Mouse (Mus musculus): ENCODE measurements around the gene 9130409I23Rik. TPM values are rescaled to one million over a fixed set of nuclear protein-coding genes. Genes with fewer than 3 reads are reported as not detected.

The 9130409I23Rik gene
- not detected in 2 replicates for total RNA-seq (2023)

DNA sequence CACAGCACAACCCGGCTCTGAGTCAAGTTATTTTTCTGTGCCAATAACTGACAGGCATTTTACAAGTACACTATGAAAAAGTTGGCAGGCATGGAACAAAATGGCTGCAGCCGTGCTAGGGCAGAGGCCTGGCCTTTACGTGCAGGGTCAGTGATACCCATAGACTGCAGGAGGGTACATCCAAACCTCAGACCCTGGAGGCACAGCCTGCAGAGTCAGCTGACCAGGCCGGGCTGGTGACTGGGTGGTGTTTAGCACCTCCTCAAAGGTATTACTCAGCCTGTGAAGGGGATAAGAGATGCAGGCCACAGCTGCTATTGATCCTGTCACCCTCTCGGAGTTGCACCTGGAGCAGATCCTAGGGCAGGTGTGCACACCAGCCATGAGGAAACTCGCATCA is at the start of gene 9130409I23Rik:
TSS of gene 9130409I23Rik (plus strand) at position 301 of the 400 bp plus-strand sequence.

DNA sequence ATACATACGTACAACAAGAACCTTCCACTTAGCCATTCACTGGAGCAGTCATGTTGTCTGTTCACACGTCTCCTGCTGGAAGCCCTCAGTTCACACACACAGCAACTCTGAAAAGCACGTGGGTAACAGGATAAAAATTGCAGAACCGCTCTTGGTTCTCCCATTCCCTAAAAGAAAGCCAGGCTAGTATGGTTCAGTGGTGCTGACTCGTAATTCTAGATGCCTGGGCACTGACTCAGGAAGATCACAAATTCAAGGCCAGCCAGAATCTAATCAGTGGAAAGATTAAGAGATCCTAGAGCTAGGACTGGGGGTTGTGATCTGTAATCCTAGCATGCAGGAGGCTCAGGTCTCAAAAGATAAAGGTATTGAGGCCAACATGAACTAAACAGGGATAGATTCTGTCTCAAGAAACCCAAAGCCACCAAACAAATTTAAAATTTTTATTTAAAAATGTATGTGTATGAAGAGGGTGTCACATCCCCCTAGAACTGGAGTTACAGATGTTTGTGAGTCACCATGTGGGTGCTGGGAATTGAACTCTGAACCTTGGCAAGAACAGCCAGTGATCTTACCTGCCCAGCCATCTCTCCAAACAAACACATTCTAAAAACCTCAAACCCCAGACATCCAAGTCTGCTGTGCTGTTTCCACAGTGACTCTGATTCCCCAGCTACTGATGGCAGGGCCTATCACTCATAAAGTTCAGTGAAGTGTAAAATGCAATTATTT is 30.1 kb upstream of the 9130409I23Rik start, which contains the start of gene Ephx1:
TSS of gene Ephx1 (minus strand) at position 149 of the 732 bp plus-strand sequence.

Other genes with a start within 250 kb of the 9130409I23Rik start
- gene H3f3a, start 237.3 kb upstream of the 9130409I23Rik start, total RNA-seq (2023), result 1,080 and 1,609 TPM in 2 replicates
- 81.2 and 122 TPM in 2 replicates for gene Sde2, start 200.1 kb upstream of the 9130409I23Rik start, total RNA-seq (2023)
- not detected in 2 replicates for gene Lefty2, start 158.1 kb upstream of the 9130409I23Rik start, total RNA-seq (2023)
- gene Pycr2, start 146.9 kb upstream of the 9130409I23Rik start, total RNA-seq (2023), result 11.2 and 13.5 TPM in 2 replicates
- not detected in 2 replicates for gene Lefty1, start 116.2 kb upstream of the 9130409I23Rik start, total RNA-seq (2023)
- gene Tmem63a, start 108.9 kb upstream of the 9130409I23Rik start, total RNA-seq (2023), result 80.0 and 87.9 TPM in 2 replicates
- 0.44 and 0.52 TPM in 2 replicates for gene Ephx1, start 30.3 kb upstream of the 9130409I23Rik start, total RNA-seq (2023)
- gene Nvl, start 93.0 kb downstream of the 9130409I23Rik start, total RNA-seq (2023), result 6.7 and 9.4 TPM in 2 replicates
- gene Cnih4, start 93.5 kb downstream of the 9130409I23Rik start, total RNA-seq (2023), result 28.2 and 41.0 TPM in 2 replicates
- 246 and 312 TPM in 2 replicates for gene Wdr26, start 160.8 kb downstream of the 9130409I23Rik start, total RNA-seq (2023)

Data from neutrophil, adult 65 days (primary cell).